Mouse (Mus musculus) cerebellum, postnatal 4 days (tissue): Measurements from ENCODE around the gene Celf5.
A peak's percentile ranks its signal among the peaks of the same experiment; 100 is the strongest.

Experiments used
- DNase-seq, 2 experiments: peaks; one replicate each; pipeline ENCODE4 v3.0.0; 2022; ENCODE audit warnings: low spot score in 2 of 2, mixed read lengths in 1 of 2

Gene Celf5

GRCm38 (mm10) chr10:81426897-81427296 is 55.6 kb downstream of the Celf5 start:
- peak; percentile 28 for DNase-seq

- peak; percentile 24 to 53 for DNase-seq
Measured at GRCm38 (mm10) chr10:81426081-81426671, 56.3 kb downstream of the Celf5 start.

DNA sequence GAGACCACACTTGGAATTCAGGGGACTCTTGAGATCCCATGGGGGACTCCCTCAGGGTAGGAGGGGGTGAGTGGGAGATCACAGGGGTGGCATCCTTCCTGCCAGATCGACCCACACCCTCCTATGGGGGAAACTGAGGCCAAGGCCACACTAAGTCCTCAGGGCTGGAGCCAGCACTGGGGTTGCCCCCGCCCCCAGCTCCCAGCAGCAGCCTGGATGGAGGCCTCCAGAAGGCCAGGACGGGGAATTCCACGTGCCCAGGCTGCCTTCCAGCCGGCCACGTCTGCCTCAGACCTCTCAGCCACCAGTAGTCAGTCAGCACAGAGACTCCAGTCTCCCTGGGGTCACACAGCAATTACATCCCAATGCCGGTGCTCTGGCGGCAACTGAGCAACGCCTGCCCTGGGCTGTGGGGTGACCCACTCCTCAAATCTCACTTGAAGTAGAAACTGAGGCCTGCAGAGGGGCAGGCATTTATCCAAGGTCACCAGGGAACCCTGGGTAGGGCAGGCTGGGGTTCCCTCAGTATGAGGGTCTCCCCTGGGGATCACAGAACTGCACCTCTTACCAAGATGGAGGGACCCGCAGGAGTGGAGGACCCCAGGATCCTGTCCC is 57.2 kb downstream of the Celf5 start:
- peak; percentile 21 to 38 for DNase-seq

- peak; percentile 24 to 48 for DNase-seq
Measured at GRCm38 (mm10) chr10:81424246-81425051, 58.1 kb downstream of the Celf5 start.

DNA sequence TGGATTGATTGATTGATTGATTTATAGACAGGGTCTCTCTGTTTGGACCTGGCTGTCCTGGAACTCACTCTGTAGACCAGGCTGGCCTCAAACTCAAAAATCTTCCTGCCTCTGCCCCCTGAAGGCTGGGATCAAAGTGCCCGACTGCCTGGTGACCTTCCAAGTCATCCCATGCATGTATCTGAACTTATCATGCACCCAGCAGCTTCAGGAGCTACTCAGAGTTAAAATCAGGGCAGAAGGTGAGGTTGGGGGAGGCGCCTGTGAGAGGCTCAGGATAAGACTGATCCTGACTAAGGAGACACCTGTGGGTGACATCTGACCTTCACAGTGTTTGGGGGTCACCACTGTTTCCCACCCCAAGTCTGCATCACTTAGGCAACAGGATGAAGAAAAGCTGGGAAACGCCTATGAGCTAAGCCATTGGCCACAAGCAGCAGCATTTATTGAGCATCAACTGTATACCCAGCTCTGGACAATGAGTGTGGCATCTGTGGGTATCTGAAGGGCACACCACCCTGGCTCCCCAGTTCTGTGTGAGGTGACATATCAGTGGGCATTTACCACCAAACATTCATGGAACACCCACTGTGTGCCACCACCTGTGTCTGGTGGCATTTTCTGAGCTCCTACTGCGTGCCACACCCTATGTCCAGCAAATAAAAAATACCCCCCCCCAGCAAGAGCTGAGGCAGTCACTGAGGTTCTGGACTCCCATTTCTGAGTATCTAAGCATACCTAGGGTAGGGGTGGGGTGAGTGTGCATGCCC is 58.8 kb downstream of the Celf5 start:
- DNase-seq: peak; percentile 1 to 18

DNA sequence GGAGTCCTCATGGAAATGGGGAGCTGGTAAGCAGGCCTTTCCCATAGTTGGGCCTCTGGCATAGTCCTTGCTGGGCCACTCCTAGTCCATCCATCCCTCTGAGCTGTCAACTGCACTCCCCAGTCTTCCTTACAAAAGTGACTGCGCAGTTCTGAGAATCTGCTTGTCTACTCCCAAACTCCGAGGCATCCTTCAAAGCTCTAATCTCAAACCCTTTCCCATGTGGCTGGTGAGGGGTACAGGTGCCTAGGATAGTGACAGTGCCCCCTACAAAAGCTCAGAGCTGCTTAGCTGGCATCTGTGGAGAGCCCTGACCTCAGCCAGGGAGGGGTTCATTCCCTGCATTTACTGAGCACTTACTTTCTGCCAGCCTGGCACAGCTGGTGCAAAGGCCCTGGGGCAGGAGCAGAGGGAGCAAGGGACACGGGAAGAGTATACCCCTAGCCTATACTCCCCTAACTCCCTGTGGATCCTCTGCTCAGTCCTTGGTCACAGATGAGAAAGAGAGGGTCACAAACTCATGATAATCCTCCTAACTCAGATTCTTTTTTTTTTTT is 59.8 kb downstream of the Celf5 start:
- peak in 1 of 2 experiments; percentile 18 for DNase-seq

DNA sequence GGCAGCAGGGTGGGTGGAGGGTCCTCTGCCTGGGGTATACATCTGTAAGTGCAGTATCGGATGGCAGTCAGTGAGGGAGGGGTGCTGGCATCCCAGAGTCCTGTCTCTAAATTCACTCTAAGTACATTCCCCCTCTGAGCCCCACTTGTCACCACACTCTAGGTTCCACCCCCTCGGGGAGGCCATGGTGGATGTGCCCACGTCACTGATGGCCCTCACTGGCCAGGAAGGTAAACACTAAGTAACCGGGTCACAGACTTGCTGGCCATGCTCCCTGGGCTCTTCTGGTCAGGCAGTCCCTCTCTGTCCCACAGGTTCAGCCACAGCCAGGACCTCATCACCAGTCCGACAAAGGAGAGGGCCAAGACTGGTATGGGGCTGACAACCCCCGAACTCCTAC is 60.3 kb downstream of the Celf5 start:
- peak; percentile 2 to 23 for DNase-seq

DNA sequence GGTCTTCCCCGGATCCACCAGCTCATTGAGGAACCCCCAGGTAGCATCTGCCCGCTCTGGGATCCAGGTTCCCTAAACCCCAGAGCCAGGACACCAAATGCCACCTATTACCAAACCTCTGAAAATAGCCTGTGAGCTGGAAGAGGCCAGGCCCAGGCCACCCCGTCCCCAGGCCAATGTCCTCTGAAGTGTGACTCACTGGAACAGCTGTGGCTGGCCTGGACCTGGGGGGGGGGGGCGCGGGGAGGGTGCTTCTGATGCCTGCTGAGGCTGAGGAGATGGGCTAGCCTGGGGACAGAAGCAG is 60.8 kb downstream of the Celf5 start:
- DNase-seq: no peak

DNA sequence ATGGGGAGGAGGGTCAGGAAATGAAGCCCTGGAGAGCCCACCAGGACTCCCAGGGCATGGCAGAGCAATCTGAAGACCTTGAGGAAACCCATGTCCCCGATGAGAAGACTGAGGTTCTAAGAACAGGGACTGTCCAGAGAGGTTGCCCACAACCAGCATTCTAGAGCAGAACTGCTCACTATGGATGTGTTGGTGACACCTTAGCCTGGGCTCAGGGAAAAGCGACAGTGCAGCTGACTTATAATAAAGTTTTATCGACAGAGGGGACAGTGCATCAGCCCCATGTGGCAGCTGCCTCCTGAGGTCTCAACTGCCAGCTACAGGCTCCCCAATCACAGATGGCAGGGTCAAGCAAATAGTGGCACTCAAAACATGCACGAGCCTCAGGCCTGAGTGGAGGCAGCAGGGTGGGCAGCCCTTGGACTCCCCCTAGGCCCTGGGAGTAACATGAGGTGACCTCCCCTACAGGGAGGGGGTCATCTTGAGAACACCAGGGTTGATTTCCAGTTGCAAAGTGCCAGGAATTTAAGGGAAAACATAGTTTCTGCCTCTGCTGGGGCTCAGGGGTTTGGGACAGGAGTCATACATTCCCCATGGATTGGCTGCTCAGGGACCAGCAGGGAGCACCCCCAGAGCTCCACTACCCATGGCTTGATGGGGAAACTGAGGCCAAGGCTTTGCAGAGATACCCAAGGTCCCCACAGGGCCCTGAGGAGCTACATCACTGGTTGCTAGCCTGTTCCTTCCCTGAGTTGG is 61.3 kb downstream of the Celf5 start:
- DNase-seq: peak in 1 of 2 experiments; percentile 1

- DNase-seq: peak; percentile 19 to 47
Measured at GRCm38 (mm10) chr10:81420191-81420767, 62.2 kb downstream of the Celf5 start.

DNA sequence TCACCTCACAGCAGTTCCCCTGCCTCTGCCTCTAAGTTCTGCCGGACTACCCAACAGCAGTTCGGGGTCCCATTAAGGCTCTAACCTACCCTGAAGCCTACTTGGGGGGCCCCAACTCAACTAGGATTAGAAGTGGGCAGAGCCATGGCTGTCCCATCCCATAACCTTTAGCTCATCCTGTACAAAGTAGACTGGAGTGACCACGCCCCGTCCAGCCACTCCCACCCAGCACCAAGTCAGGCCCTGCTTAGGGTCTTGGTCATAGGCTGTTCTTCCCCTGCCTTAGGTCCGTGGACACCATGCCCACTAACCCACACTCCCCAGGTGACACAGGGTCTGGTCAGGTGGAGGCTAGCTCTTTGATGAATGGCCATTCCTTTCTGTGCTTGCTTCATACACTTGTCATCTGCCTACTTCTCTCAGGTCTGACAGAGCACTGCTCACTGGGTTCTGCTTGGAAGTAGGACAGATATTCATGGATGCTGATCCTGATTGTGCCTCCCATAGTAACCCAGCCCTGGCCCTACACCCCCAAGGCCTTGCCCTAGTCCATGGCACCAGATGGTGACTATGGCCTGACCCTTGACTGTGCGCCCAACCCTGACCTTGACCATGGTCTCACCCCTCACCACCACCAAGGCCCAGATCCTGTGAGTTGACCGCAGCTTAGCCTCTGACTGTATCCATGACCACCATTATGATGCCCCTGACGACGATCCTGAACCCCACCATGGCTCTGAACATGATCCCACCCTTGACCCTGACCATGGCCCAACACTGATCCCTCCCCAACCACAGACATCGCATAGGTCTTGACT is 63.2 kb downstream of the Celf5 start:
- peak in 1 of 2 experiments; percentile 17 for DNase-seq

GRCm38 (mm10) chr10:81418216-81419070 is 64.1 kb downstream of the Celf5 start:
- DNase-seq: no peak

DNA sequence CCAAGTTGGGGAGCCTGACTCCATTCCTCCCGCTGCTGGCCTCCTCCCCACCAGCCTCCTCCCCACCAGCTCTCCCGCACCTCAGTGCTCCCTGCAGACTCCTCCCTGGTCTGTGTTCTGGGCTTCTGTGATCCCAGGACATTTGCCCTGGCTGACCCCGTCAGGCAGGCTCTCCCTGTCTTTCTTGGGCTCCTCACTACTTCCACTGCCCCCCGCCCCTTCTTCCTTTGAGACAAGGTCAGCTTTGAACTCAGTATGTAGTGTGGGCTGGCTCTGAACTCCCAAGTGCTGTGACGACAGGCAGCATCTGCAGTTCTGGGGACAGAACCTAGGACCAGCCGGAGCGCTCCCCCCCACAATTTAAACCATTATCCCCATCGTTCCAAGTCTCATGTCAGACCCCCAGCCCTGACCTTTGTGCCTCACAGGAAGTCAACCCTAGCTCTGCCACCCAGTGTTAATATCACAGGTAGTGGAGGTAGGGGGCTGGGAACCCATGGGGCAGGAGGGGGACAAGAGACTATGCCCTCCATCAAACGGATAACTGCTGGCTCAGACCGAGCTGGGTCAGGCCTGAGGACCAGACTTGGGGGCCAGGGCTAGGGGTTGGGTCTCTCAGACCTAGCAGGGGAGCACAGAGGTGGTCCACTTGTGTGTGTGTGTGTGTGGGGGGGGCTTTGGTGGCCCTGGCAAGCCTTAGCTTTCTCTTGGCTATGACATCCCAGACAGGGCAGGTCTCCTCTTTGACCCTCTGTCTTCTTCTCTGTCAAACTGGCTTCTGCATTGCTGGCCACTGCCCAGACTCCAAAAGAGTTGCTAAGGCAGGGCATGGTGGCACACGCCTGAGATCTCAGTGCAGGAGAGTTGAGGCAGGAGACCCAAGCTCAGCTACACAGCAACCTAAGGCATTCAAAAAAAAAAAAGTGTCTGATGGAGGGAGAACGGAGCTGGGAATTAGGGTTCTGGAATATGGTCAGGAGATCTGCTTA is 65.0 kb downstream of the Celf5 start:
- no peak for DNase-seq

DNA sequence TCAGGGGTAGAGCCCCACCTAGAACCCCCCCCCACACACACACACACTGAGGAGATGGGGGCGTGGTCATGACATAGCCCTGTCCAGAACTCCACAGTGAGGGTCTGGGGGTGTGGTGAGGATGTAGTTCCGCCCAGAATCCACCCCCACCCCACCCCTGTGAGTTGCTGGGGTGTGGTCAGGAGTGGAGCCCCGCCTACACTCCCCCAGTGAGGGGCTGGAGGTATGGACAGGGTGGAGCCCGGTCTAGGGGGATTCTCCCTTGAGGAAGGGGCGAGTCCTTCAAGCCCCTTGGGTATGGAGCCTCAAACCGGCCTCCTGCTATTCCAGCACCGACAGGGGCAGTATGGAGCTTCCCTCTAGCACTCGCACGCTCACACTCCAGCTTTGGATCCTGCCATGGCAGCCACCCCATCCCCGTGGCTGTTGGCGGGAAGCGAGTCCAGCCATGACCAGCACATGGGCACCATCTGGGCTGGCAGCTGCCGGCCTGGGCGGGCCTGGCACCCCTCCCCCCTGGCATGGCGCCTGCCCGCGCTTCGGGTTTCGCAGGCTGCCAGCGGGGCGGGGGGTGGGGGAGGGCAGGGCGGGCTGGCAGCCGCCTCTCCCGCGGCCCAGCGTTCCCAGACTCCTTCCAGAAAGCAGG is 65.8 kb downstream of the Celf5 start:
- peak; percentile 79 to 97 for DNase-seq

DNA sequence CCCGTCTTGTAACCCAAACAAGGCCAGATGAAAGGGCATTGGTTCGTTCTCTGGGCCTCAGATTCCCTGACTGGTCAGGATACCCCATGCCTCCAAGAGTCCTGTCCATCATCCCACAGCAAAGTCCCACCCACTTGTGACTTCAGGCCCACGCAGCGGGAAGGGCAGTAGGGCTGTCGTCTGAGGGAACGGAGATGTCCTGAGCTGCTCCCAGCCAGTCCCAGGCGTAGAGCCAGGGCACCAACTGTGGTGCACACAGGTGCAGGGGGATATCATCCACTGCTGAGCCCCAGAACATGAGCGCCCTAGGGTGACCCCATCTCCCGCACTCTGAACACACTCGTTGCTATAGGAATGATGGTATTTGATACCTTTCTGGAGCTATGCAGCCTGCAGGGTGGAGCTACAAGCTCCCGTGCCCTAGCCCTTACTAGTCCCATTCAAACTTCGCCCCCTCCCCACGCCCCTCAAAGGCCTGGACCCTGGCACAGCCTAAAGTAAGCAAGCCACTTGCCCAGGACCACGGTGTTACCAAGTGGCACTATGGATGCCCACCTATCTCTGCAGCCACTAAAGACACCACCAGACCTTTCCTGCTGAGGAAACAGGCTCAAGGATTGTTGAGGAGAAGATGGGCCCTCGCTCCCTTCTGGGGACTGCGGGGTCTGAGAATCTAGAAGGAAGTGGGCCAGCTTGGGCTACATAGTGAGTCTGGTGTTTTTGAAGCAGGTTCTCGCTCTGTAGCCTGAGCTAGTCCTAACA is 66.8 kb downstream of the Celf5 start:
- DNase-seq: no peak

DNA sequence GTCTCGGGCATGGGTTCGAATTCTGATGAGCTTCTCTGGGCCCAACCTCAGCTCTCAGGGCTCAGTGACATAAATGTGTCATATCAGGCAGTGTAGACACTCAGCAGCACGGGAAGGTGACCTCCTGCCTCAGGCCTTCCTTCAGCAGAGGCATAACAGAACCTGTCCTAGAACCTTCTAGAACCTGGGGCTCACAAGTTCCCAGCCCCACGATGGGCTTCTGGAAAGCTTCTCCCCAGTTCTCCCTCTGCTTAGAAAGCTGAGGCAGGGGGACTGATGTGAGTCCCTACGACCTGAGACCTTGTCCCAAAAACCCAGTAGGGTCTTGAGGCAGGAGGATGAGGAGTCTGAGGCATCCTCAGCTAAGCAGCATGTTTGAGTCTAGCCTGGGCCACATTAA is 67.4 kb downstream of the Celf5 start:
- no peak for DNase-seq

DNA sequence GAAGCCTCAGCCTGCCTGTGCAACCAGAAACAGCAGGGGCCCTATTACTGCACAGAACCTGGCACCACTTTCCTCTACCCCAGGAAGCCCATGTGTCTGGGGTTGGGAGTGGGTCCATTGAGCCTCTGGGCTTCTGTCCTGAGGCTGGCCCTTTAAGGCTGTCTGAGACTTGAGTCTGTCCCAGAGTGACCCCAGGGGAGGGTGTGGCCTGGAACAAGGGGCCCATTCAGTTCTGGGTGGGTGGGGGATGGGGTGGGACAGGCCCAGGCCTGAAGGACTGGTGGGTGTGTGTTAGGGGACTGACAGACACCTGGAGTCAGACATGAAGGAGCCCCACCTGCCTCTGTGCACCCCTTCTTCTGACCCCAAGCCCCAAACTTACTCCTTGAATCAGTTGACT is 67.8 kb downstream of the Celf5 start:
- DNase-seq: no peak
